Mouse (Mus musculus) CD8-positive naive resting alpha-beta T cell, adult 2 months (primary cell): Measurements from ENCODE around the gene Tnf.

Source experiments
- DNase-seq, 2 experiments: peaks; one replicate each; pipeline ENCODE4 v3.0.0; 2022; ENCODE audit warnings: low read depth in 2 of 2, low spot score in 2 of 2

Tnf gene

GRCm38 (mm10) chr17:35175382-35175781 is 26.4 kb downstream of the Tnf start:
- no peak for DNase-seq

- DNase-seq, result no peak
Measured at GRCm38 (mm10) chr17:35174201-35174977, 27.4 kb downstream of the Tnf start.

DNA sequence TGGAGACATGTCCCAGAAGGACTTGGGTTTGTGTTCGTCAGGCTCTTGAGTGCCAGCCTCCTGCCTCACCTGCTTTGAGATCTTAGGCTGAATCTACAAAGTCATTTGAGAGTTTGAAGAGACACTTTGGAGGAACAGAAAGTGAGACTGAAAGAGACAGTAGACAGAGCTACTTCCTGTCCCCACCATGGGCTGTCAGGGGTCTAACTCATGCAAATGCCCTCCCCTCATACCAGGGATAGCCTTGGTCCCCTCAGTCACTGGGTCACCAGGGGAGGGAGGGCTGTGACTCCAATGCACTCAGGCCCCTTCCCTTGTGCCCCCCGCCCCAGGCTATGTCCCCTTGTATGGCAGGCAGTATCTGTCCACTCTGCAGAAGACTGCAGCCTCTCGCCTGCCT is 28.5 kb downstream of the Tnf start:
- DNase-seq, result no peak

GRCm38 (mm10) chr17:35172445-35173234 is 29.2 kb downstream of the Tnf start:
- no peak for DNase-seq

DNA sequence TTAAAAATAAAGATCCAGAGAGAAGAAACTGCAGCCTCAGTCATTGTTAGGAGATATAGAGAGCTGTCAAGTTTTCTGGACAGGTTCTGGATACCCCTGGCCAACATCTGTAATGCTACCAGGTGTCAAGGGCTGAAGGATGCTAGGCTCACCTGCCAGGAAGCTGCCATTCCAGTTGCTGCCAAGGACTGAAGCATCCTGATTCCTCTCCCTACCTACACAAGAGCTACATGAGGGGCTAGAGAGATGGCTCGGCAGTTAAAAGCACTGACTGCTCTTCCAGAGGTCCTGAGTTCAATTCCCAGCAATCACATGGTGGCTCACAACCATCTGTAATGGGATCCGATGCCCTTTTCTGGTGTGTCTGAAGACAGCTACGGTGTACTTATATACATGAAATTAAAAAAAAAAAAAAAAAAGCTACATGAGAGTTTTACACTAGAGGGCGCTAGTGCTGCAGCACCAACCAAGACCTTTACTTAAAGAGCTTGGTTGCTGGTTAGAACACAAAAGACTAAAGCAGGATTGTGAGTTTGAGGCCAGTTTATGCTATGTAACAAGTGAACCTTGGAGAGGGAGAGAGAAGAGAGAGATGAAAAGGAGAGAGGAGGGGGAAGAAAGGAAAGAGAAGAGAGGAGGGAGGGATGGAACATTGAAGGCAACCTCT is 33.1 kb downstream of the Tnf start:
- peak; percentile 33 to 49 for DNase-seq

GRCm38 (mm10) chr17:35167794-35168193 is 34.0 kb downstream of the Tnf start:
- no peak for DNase-seq

GRCm38 (mm10) chr17:35166352-35167035 is 35.3 kb downstream of the Tnf start:
- DNase-seq, result peak; percentile 65 to 81

- DNase-seq, result no peak
Measured at GRCm38 (mm10) chr17:35165451-35166155, 36.2 kb downstream of the Tnf start.

- peak; percentile 95 for DNase-seq
Measured at GRCm38 (mm10) chr17:35164568-35165450, 37.0 kb downstream of the Tnf start, which contains the start of gene Prrc2a. Prrc2a (minus strand) TSS chr17:35164897.

DNA sequence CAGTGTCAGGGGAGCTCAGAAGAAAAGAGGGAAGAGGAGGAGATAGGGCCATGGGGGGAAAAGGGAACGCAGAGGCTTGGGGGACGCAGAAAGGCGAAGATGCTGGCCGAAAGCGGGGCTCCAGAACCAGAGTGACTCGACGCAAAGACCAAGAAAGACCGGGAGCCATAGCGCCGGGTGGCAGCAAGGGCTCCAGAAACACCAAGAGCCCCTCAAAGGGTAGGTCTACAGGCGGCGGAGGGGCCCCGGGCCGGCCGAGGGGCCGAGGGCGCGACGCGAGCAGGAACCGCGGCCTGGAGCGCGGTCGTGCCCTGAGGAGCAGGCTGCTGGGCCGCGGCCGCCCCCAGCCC is 37.6 kb downstream of the Tnf start:
- no peak for DNase-seq

DNA sequence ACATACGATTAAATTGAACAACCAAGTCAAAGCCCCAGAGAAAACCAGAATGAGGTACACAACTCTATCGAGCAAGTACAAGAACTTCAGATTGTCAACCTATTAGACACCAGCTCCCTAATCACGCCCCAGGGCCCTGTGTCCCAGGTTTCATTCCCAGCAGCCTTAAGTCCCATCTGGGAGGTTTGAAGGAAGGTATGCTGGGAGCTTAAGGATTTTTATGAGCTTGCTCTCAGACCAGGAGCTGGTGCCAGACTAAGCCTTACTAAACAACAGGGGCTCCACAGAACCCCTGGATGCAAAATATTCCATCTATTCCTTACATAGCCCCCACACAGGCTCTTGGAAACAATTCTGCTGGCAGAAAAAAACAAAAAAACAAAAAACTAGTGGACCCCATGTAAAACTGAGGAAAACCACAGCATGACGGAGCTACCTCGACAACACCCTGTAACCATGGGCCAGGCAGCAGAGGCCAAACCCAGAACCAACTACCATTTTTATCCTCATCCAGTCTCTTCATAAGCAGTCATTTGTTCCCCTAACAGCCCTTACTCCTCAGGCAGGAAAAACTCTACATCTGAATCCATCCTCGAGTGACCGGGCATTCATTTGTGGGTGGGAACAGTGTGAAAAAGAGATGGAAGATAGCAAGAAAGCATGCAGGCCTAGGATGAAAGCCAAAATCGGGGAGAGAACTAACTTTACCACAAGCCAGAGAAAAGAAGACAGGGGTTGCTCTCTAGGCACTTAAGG is 38.3 kb downstream of the Tnf start:
- no peak for DNase-seq

DNA sequence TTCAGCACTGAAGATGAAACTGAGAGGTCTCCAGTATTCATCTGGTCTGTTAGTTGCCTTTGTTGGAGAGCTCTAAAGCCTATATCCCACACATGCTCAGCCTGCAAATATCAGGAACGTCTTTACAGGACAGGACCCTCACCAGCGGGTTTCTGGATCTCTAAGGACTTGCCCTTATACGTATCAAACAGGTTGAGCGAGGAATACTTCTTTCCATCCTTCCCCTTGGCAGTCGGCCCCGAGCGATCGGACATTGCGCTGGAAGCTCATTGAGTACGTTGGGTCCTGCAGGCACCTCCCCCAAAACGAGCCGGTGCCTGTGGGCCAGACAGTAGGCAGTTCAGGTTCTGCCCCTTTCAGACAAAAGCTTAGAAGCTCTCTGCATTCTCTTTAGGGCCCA is 39.1 kb downstream of the Tnf start:
- DNase-seq, result no peak

GRCm38 (mm10) chr17:35162121-35162520 is 39.7 kb downstream of the Tnf start:
- no peak for DNase-seq

- DNase-seq, result no peak
Measured at GRCm38 (mm10) chr17:35161421-35161820, 40.4 kb downstream of the Tnf start.

DNA sequence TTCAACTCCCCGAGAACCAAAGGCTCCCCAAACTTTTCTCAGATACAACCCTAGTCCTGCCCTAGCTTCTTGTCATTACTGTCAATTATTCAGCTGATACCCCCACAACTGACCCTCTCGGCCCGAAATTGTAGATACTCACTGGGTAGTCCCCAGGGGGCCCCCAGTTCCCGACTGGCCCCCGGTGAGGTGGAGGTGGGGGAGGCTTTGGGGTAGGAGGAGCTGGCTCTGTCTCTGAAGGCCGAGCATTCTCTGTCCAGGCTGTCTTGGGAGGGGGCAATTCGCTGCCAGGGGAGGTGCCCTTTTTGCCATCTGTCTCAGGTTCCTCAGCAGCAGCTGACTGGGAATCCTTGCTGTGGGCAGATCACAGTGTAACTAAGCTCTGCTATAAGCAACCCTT is 42.2 kb downstream of the Tnf start:
- no peak for DNase-seq

DNA sequence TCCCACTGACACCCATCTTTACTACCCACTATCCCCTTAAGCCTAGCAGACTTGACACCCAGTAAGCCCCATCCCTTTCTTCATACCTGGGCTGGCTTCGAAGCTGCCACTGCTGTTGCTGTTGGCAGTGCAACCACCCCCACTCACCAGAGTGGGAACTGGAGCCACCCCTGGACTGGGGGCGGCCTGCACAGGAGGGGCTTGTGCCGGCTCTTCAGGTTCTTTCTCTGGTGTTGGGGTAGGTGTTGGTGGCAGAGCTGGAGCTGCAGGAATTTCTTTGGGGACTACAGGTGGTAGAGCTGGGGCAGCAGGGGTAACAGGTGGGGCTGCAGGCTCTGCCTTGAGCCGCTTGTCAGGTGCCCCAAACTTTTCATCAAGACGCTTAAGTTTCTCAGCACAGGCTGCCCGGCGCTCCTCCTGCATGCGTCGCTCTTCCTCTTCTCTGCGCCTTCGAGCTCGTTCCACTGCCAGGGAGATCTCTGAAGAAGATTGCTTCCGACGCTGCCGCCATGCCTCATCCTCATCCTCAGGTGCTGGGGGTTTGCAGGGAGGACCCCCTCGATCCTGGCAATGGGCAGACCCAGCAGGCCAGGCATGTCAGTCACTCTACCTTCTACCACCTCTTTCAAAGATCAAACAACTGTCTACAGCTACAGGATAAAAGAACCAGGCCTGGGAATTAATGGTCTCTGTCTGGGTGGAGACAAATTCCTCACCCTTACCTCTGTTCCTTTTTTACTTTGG is 42.8 kb downstream of the Tnf start:
- no peak for DNase-seq

DNA sequence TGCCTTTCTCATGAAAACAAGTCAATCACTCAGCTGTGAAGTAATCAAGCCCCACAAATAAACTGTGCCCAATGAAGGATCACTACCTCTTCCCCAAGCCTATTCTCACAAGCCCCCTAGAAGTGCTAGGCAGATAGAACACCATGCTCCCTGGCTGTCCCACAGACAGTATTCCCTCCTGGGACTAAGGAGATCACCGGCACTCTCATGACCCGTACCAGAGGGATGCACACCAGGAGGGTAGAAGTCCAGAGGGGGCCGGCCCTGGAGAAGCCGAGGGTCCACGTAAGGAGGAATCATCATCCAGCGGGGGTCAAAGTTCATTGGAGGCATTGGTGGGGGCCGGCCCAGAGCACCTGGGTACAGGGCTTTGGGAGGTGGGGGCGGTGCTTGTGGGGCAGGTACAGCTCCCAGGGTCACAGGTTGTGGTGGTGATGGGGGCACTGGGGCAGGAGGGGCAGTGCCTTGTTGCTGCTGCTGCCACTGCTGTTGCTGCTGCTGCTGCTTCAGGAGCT is 44.1 kb downstream of the Tnf start:
- DNase-seq, result no peak

DNA sequence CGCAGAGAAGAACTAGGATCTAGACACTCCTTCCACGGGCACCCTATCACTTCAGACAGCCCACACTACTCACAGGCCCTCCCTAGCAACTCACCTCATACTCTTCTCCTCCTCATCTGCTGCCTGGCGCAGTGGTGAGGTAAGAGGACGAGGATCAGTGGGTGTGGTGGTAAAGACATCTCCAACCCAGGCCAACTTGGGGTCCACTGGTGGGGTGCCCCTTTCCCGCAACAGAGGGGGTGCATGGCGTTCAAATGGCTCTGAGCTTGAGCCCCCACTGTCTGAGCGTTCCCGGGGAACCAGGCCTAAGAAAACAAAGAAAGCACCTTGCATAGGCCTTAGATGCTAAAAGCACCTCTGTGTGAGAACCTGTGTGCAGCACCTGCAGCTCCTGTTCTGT is 44.6 kb downstream of the Tnf start:
- DNase-seq, result no peak
